8 mouse cellular contexts compared by ENCODE assay signal in the genomic region with DNA sequence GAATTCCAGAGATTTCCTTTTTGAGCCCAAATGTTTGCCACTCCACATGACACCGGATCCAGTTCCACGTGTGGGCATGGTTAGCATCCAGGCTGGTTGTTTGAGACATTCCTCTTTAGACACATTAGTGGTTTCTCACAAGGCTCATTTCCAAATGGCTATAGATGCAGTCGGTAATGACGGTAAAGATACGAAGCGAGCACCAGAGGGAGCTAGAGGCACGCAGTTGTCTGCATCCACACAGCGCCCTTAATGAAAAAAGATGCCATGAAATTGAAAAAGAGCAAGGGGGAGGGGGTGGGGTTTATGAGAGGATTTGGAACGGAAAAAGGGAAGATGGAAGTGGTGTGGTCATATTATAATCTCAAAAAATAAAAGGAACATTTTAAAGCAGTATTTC. TPM values are rescaled to one million over a fixed set of nuclear protein-coding genes. Genes with fewer than 3 reads are reported as not detected.
DNase-seq lines count a peak whose midpoint lies in the region; ATAC-seq and TF ChIP-seq lines count a peak whose summit lies in the region.

No protein-coding gene starts in this region.

- 3% methylated on average over 9 of the region's 9 CpGs for WGBS in thymus, adult 2 months
- WGBS in intestine, embryonic 16.5 days: 3% methylated on average over 9 of the region's 9 CpGs
- 5% methylated on average over 9 of the region's 9 CpGs for WGBS in limb, embryonic 11.5 days
- WGBS in midbrain, embryonic 16.5 days: 3% methylated on average over 9 of the region's 9 CpGs

- no peak for TF ChIP-seq CTCF in thymus, adult 2 months (IDR thresholded peaks at IDR 0.05; ENCODE audit: borderline replicate concordance, control insufficient read depth, extremely low read depth, insufficient read depth, low read length, poor library complexity)

- no peaks in the 10 kb centered on the region for H3K9me3 ChIP-seq in intestine, embryonic 16.5 days (ENCODE audit: control insufficient read depth, low read length)
- H3K9me3 ChIP-seq in limb, embryonic 11.5 days (ENCODE audit: control insufficient read depth, low read length): no peaks in the 10 kb centered on the region
- no peaks in the 10 kb centered on the region for H3K9me3 ChIP-seq in midbrain, embryonic 16.5 days (replicated peaks; ENCODE audit: control insufficient read depth, low read length, poor library complexity, severe bottlenecking)

- peak; percentile 50; the same call in 1 of the 2 replicates for ATAC-seq in intestine, embryonic 16.5 days
- ATAC-seq in limb, embryonic 11.5 days (ENCODE audit: insufficient number of reproducible peaks, low FRiP score, low TSS enrichment, low read depth): peak; percentile 81; the same call in 1 of the 2 replicates
- ATAC-seq in midbrain, embryonic 16.5 days: peak; percentile 88

- H3K4me2 ChIP-seq in intestine, embryonic 16.5 days (ENCODE audit: low read depth, low read length): no peak overlapping the region
- no peak overlapping the region for H3K4me2 ChIP-seq in limb, embryonic 11.5 days (ENCODE audit: low read depth, severe bottlenecking)
- no peak overlapping the region for H3K4me2 ChIP-seq in midbrain, embryonic 16.5 days (ENCODE audit: low read length)

- TF ChIP-seq POLR2A in thymus, adult 2 months (IDR thresholded peaks at IDR 0.05; ENCODE audit: control insufficient read depth, extremely low read depth, insufficient read depth, low read length, poor library complexity): no peak

- H3K36me3 ChIP-seq in thymus, adult 2 months (ENCODE audit: control insufficient read depth, insufficient read depth, low read length): no peaks in the 10 kb centered on the region
- no peaks in the 10 kb centered on the region for H3K36me3 ChIP-seq in intestine, embryonic 16.5 days (ENCODE audit: control insufficient read depth, insufficient read depth, low read length)
- H3K36me3 ChIP-seq in limb, embryonic 11.5 days (ENCODE audit: control insufficient read depth, insufficient read depth, low read length): no peaks in the 10 kb centered on the region
- no peaks in the 10 kb centered on the region for H3K36me3 ChIP-seq in midbrain, embryonic 16.5 days (ENCODE audit: control insufficient read depth, insufficient read depth, low read length)
- H3K36me3 ChIP-seq in splenic B cell, adult 2 months (ENCODE audit: control insufficient read depth, insufficient read depth, low read length, poor library complexity, severe bottlenecking): no peaks in the 10 kb centered on the region

- no peak overlapping the region for H3K27ac ChIP-seq in thymus, adult 2 months (ENCODE audit: control insufficient read depth, insufficient read depth, low read length)
- H3K27ac ChIP-seq in intestine, embryonic 16.5 days (ENCODE audit: low read length): no peak overlapping the region
- no peak overlapping the region for H3K27ac ChIP-seq in limb, embryonic 11.5 days (replicated peaks; ENCODE audit: low read depth, low read length)
- H3K27ac ChIP-seq in midbrain, embryonic 16.5 days (ENCODE audit: low read length): no peak overlapping the region

- H3K9ac ChIP-seq in intestine, embryonic 16.5 days (ENCODE audit: low read depth, low read length): no peak overlapping the region
- no peak overlapping the region for H3K9ac ChIP-seq in limb, embryonic 11.5 days (ENCODE audit: low read length)
- H3K9ac ChIP-seq in midbrain, embryonic 16.5 days (ENCODE audit: low read depth, low read length): no peak overlapping the region

- DNase-seq in thymus, adult 2 months: peak; percentile 50
- no peak for DNase-seq in thymus, adult 18-20 months
- DNase-seq in cerebellum, adult 9-11 months: peak; percentile 59
- peak; percentile 64 to 77 for DNase-seq in frontal cortex, postnatal 36 days (ENCODE audit: low spot score in 2 of 2)
- DNase-seq in limb, embryonic 11.5 days (ENCODE audit: low spot score): peak; percentile 79
- DNase-seq in splenic B cell, adult 2 months (ENCODE audit: low read depth, low spot score): peak; percentile 86

- no peak overlapping the region for H3K4me3 ChIP-seq in thymus, adult 2 months (ENCODE audit: control insufficient read depth, insufficient read depth, low read length)
- no peak overlapping the region for H3K4me3 ChIP-seq in intestine, embryonic 16.5 days (ENCODE audit: low read length)
- H3K4me3 ChIP-seq in limb, embryonic 11.5 days (ENCODE audit: low read depth, low read length): no peak overlapping the region
- no peak overlapping the region for H3K4me3 ChIP-seq in midbrain, embryonic 16.5 days (ENCODE audit: low read depth, low read length)

- H3K4me1 ChIP-seq in thymus, adult 2 months (replicated peaks; ENCODE audit: control insufficient read depth, insufficient read depth, low read length): no peaks in the 10 kb centered on the region
- H3K4me1 ChIP-seq in intestine, embryonic 16.5 days (ENCODE audit: control insufficient read depth, insufficient read depth, low read length): no peaks in the 10 kb centered on the region
- no peaks in the 10 kb centered on the region for H3K4me1 ChIP-seq in limb, embryonic 11.5 days (ENCODE audit: control insufficient read depth, insufficient read depth, low read length)
- H3K4me1 ChIP-seq in midbrain, embryonic 16.5 days (ENCODE audit: control insufficient read depth, insufficient read depth, low read length): peaks cover 3% of the 10 kb centered on the region

- no peaks in the 10 kb centered on the region for H3K27me3 ChIP-seq in thymus, adult 2 months (ENCODE audit: control insufficient read depth, insufficient read depth, low read length)
- no peaks in the 10 kb centered on the region for H3K27me3 ChIP-seq in intestine, embryonic 16.5 days (replicated peaks; ENCODE audit: control insufficient read depth, insufficient read depth, low read length)
- no peaks in the 10 kb centered on the region for H3K27me3 ChIP-seq in limb, embryonic 11.5 days (ENCODE audit: control insufficient read depth, insufficient read depth, low read length)
- H3K27me3 ChIP-seq in midbrain, embryonic 16.5 days (ENCODE audit: control insufficient read depth, insufficient read depth, low read depth, low read length): no peaks in the 10 kb centered on the region
- H3K27me3 ChIP-seq in splenic B cell, adult 2 months (ENCODE audit: control insufficient read depth, insufficient read depth, low read length, poor library complexity, severe bottlenecking): no peaks in the 10 kb centered on the region

RNA-seq across cellular contexts. Expression of gene Fry, which starts 50.3 kb away (rescaled TPM):
- 9.3 and 9.8 TPM in 2 replicates for polyA plus RNA-seq in thymus, adult 2 months (2012; rRNA removed)
- polyA plus RNA-seq in intestine, embryonic 16.5 days (2015; fragmentation: Nextera tagmentation; extraction: Ambion mirVana): 5.6 and 6.1 TPM in 2 replicates
- 4.7 and 5.2 TPM in 2 replicates for polyA plus RNA-seq in limb, embryonic 11.5 days (2014; fragmentation: Nextera tagmentation; extraction: Ambion mirVana)
- 60.0 and 64.1 TPM in 2 replicates for polyA plus RNA-seq in midbrain, embryonic 16.5 days (2015; fragmentation: Nextera tagmentation; extraction: Ambion mirVana)

Comparison
In these comparisons a context has a peak if more than half of its experiments do, and no peak if none do; other contexts are left out.
1. DNase-seq: peak in thymus, adult 2 months (single experiment), cerebellum, adult 9-11 months (single experiment), frontal cortex, postnatal 36 days (2 of 2), limb, embryonic 11.5 days (single experiment) and splenic B cell, adult 2 months (single experiment); none in thymus, adult 18-20 months (0 of 2).
2. Peak in every context shown above with its lines, with median percentiles within 50 percentile points of each other: ATAC-seq.